Mouse (Mus musculus) urinary bladder, adult 18-20 months (tissue): Measurements from ENCODE around the gene Aig1.

Experiments used
- DNase-seq, 2 experiments: peaks; one replicate each; pipeline ENCODE4 v3.0.0; 2022; ENCODE audit warnings: low spot score in 2 of 2, mixed read lengths in 2 of 2

The Aig1 gene

GRCm38 (mm10) chr10:13850071-13850470, 18.7 kb downstream of the Aig1 start:
- DNase-seq = no peak

GRCm38 (mm10) chr10:13849205-13849604, 19.6 kb downstream of the Aig1 start:
- no peak for DNase-seq

GRCm38 (mm10) chr10:13844864-13845263, 23.9 kb downstream of the Aig1 start:
- no peak for DNase-seq

- no peak for DNase-seq
Measured at GRCm38 (mm10) chr10:13843746-13844145, 25.0 kb downstream of the Aig1 start.

GRCm38 (mm10) chr10:13842855-13843254, 25.9 kb downstream of the Aig1 start:
- DNase-seq = no peak

- DNase-seq = no peak
Measured at GRCm38 (mm10) chr10:13838511-13839126, 30.2 kb downstream of the Aig1 start.

- no peak for DNase-seq
Measured at GRCm38 (mm10) chr10:13837709-13838456, 30.9 kb downstream of the Aig1 start.

GRCm38 (mm10) chr10:13836956-13837355, 31.8 kb downstream of the Aig1 start:
- DNase-seq = no peak

- no peak for DNase-seq
Measured at GRCm38 (mm10) chr10:13835737-13836475, 32.9 kb downstream of the Aig1 start.

GRCm38 (mm10) chr10:13834056-13834455, 34.7 kb downstream of the Aig1 start:
- DNase-seq = no peak

- DNase-seq = no peak
Measured at GRCm38 (mm10) chr10:13833066-13833566, 35.7 kb downstream of the Aig1 start.

GRCm38 (mm10) chr10:13832546-13833033, 36.2 kb downstream of the Aig1 start:
- DNase-seq = no peak

GRCm38 (mm10) chr10:13827150-13827549, 41.6 kb downstream of the Aig1 start:
- no peak for DNase-seq

GRCm38 (mm10) chr10:13813591-13813990, 55.2 kb downstream of the Aig1 start:
- DNase-seq = no peak

- DNase-seq = no peak
Measured at GRCm38 (mm10) chr10:13808291-13808690, 60.5 kb downstream of the Aig1 start.

- no peak for DNase-seq
Measured at GRCm38 (mm10) chr10:13806806-13807205, 62.0 kb downstream of the Aig1 start.

GRCm38 (mm10) chr10:13801296-13801695, 67.5 kb downstream of the Aig1 start:
- no peak for DNase-seq

GRCm38 (mm10) chr10:13793458-13793857, 75.3 kb downstream of the Aig1 start:
- DNase-seq = no peak

- DNase-seq = no peak
Measured at GRCm38 (mm10) chr10:13792788-13793187, 76.0 kb downstream of the Aig1 start.

- DNase-seq = no peak
Measured at GRCm38 (mm10) chr10:13789604-13790003, 79.2 kb downstream of the Aig1 start.

- DNase-seq = no peak
Measured at GRCm38 (mm10) chr10:13788057-13788456, 80.7 kb downstream of the Aig1 start.

- no peak for DNase-seq
Measured at GRCm38 (mm10) chr10:13782774-13783173, 86.0 kb downstream of the Aig1 start.
